ENCODE assay signal across 11 mouse cellular contexts in genomic region chr6:108773480-108773879, GRCm38 (mm10). TPM values are rescaled to one million over a fixed set of nuclear protein-coding genes. Genes with fewer than 3 reads are reported as not detected.
DNase-seq lines count a peak whose midpoint lies in the region; ATAC-seq and TF ChIP-seq lines count a peak whose summit lies in the region.
"Had no signal": no experiment of that assay in that cellular context is flagged by ENCODE, and none has a peak within 500 bp of the region (broad histone marks: within the 10 kb centered on the region; RNA-seq: fewer than 3 reads in every experiment).

No protein-coding gene starts in this region.

- no peak for TF ChIP-seq EP300 in liver, postnatal 0 days (IDR thresholded peaks at IDR 0.05; ENCODE audit: low read depth)

- H3K4me3 ChIP-seq in forebrain, embryonic 11.5 days (ENCODE audit: low read depth, low read length) = no peak overlapping the region
- no peak overlapping the region for H3K4me3 ChIP-seq in forebrain, embryonic 15.5 days
- no peak overlapping the region for H3K4me3 ChIP-seq in liver, adult 2 months (ENCODE audit: insufficient read depth, low read depth, low read length)
- no peak overlapping the region for H3K4me3 ChIP-seq in liver, embryonic 12.5 days
- no peak overlapping the region for H3K4me3 ChIP-seq in liver, embryonic 16.5 days (ENCODE audit: low read depth, low read length)
- H3K4me3 ChIP-seq in liver, postnatal 0 days (ENCODE audit: low read depth, low read length) = no peak overlapping the region
- no peak overlapping the region for H3K4me3 ChIP-seq in liver, embryonic 11.5 days (ENCODE audit: low read depth, low read length)

- no peaks in the 10 kb centered on the region for H3K9me3 ChIP-seq in forebrain, embryonic 11.5 days (ENCODE audit: control insufficient read depth, low read length)
- no peaks in the 10 kb centered on the region for H3K9me3 ChIP-seq in forebrain, embryonic 15.5 days
- no peaks in the 10 kb centered on the region for H3K9me3 ChIP-seq in liver, embryonic 12.5 days (replicated peaks)
- no peaks in the 10 kb centered on the region for H3K9me3 ChIP-seq in liver, embryonic 16.5 days (replicated peaks; ENCODE audit: control insufficient read depth, low read length)
- H3K9me3 ChIP-seq in liver, postnatal 0 days (ENCODE audit: low read length) = no peaks in the 10 kb centered on the region
- no peaks in the 10 kb centered on the region for H3K9me3 ChIP-seq in liver, embryonic 11.5 days (ENCODE audit: control insufficient read depth, low read length)
- H3K9me3 ChIP-seq: G1E had no signal

- 85% methylated on average over 6 of the region's 6 CpGs for WGBS in forebrain, embryonic 11.5 days
- 77% methylated on average over 6 of the region's 6 CpGs for WGBS in forebrain, embryonic 15.5 days
- WGBS in liver, adult 2 months = 36% methylated on average over 6 of the region's 6 CpGs
- 77% methylated on average over 6 of the region's 6 CpGs for WGBS in liver, embryonic 12.5 days (ENCODE audit: insufficient replicate concordance)
- WGBS in liver, embryonic 16.5 days (ENCODE audit: insufficient replicate concordance) = 79% methylated on average over 6 of the region's 6 CpGs
- 82% methylated on average over 6 of the region's 6 CpGs for WGBS in liver, postnatal 0 days (ENCODE audit: insufficient replicate concordance)
- 86% methylated on average over 6 of the region's 6 CpGs for WGBS in liver, embryonic 11.5 days

- H3K4me1 ChIP-seq in forebrain, embryonic 11.5 days (replicated peaks; ENCODE audit: control insufficient read depth, insufficient read depth, low read length) = no peaks in the 10 kb centered on the region
- H3K4me1 ChIP-seq in forebrain, embryonic 15.5 days = no peaks in the 10 kb centered on the region
- peaks cover 3% of the 10 kb centered on the region; the same call in 1 of the 2 replicates for H3K4me1 ChIP-seq in liver, adult 2 months (ENCODE audit: control insufficient read depth, insufficient read depth, low read length)
- peaks cover 17% of the 10 kb centered on the region for H3K4me1 ChIP-seq in liver, embryonic 12.5 days
- H3K4me1 ChIP-seq in liver, embryonic 16.5 days (ENCODE audit: control insufficient read depth, low read depth, low read length) = peaks cover 6% of the 10 kb centered on the region
- H3K4me1 ChIP-seq in liver, postnatal 0 days (ENCODE audit: insufficient read depth) = no peaks in the 10 kb centered on the region
- 0 out of 2 replicates have a peak, but pooled peaks cover 3% of the 10 kb centered on the region for H3K4me1 ChIP-seq in liver, embryonic 11.5 days (replicated peaks; ENCODE audit: control insufficient read depth, insufficient read depth, low read length)

- H3K4me2 ChIP-seq in forebrain, embryonic 11.5 days (ENCODE audit: low read depth, low read length, severe bottlenecking) = no peak overlapping the region
- H3K4me2 ChIP-seq in forebrain, embryonic 15.5 days (replicated peaks) = no peak overlapping the region
- no peak overlapping the region for H3K4me2 ChIP-seq in liver, embryonic 12.5 days
- no peak overlapping the region for H3K4me2 ChIP-seq in liver, embryonic 16.5 days (ENCODE audit: low read depth, low read length)
- H3K4me2 ChIP-seq in liver, postnatal 0 days (ENCODE audit: low read depth, low read length) = 0 out of 2 replicates have a peak overlapping the region, but pooled peaks have one; percentile 29
- H3K4me2 ChIP-seq in liver, embryonic 11.5 days = no peak overlapping the region

- ATAC-seq in forebrain, embryonic 11.5 days (replicated peaks; ENCODE audit: low FRiP score) = 0 out of 2 replicates have a peak, but pooled peaks have one; percentile 18
- no peak for ATAC-seq in forebrain, embryonic 15.5 days (replicated peaks)
- ATAC-seq in liver, embryonic 12.5 days = no peak
- peak; percentile 55; the same call in 1 of the 2 replicates for ATAC-seq in liver, embryonic 16.5 days (ENCODE audit: low read depth)
- ATAC-seq in liver, postnatal 0 days = peak; percentile 94
- no peak for ATAC-seq in liver, embryonic 11.5 days (replicated peaks; ENCODE audit: low FRiP score)

- TF ChIP-seq POLR2A in liver, adult 2 months (IDR thresholded peaks at IDR 0.05; ENCODE audit: extremely low read depth, insufficient read depth, low read length) = no peak

- H3K9ac ChIP-seq in forebrain, embryonic 11.5 days (ENCODE audit: low read length) = no peak overlapping the region
- H3K9ac ChIP-seq in forebrain, embryonic 15.5 days (replicated peaks) = no peak overlapping the region
- no peak overlapping the region for H3K9ac ChIP-seq in liver, adult 2 months (ENCODE audit: low read depth, low read length)
- H3K9ac ChIP-seq in liver, embryonic 12.5 days = no peak overlapping the region
- H3K9ac ChIP-seq in liver, embryonic 16.5 days (ENCODE audit: low read depth, low read length) = no peak overlapping the region
- no peak overlapping the region for H3K9ac ChIP-seq in liver, postnatal 0 days (replicated peaks)
- H3K9ac ChIP-seq in liver, embryonic 11.5 days (ENCODE audit: low read depth, low read length) = no peak overlapping the region

- TF ChIP-seq CTCF in liver, adult 2 months (IDR thresholded peaks at IDR 0.05; ENCODE audit: low read depth, low read length) = no peak
- no peak for TF ChIP-seq CTCF in liver, postnatal 0 days (IDR thresholded peaks at IDR 0.05; ENCODE audit: low read depth)

- H3K79me2 ChIP-seq in liver, adult 2 months (ENCODE audit: control insufficient read depth, insufficient read depth, low read length) = no peaks in the 10 kb centered on the region

- H3K36me3 ChIP-seq in forebrain, embryonic 11.5 days (ENCODE audit: control insufficient read depth, insufficient read depth, low read length) = no peaks in the 10 kb centered on the region
- H3K36me3 ChIP-seq in forebrain, embryonic 15.5 days = no peaks in the 10 kb centered on the region
- no peaks in the 10 kb centered on the region for H3K36me3 ChIP-seq in liver, adult 2 months (ENCODE audit: control insufficient read depth, insufficient read depth, low read length)
- H3K36me3 ChIP-seq in liver, embryonic 12.5 days = no peaks in the 10 kb centered on the region
- no peaks in the 10 kb centered on the region for H3K36me3 ChIP-seq in liver, embryonic 16.5 days (ENCODE audit: control insufficient read depth, insufficient read depth)
- no peaks in the 10 kb centered on the region for H3K36me3 ChIP-seq in liver, postnatal 0 days (replicated peaks; ENCODE audit: insufficient read depth, low read length)
- no peaks in the 10 kb centered on the region for H3K36me3 ChIP-seq in liver, embryonic 11.5 days (ENCODE audit: control insufficient read depth, insufficient read depth, low read length)
- H3K36me3 ChIP-seq: G1E had no signal

- H3K27ac ChIP-seq in forebrain, embryonic 11.5 days (ENCODE audit: low read depth, low read length) = no peak overlapping the region
- no peak overlapping the region for H3K27ac ChIP-seq in forebrain, embryonic 15.5 days (replicated peaks)
- peak overlapping the region; percentile 67 for H3K27ac ChIP-seq in liver, adult 2 months (replicated peaks; ENCODE audit: insufficient read depth, low read depth, low read length)
- H3K27ac ChIP-seq in liver, embryonic 12.5 days = no peak overlapping the region
- H3K27ac ChIP-seq in liver, embryonic 16.5 days (ENCODE audit: low read length) = no peak overlapping the region
- peak overlapping the region; percentile 44; the same call in 1 of the 2 replicates for H3K27ac ChIP-seq in liver, postnatal 0 days (ENCODE audit: low read depth)
- H3K27ac ChIP-seq in liver, embryonic 11.5 days (ENCODE audit: low read depth, low read length) = no peak overlapping the region

- DNase-seq in forebrain, embryonic 11.5 days (ENCODE audit: low spot score) = no peak
- DNase-seq in liver, adult 2 months (ENCODE audit: extremely low read depth, low read depth, low spot score) = peak; percentile 89
- no peak for DNase-seq in liver
- DNase-seq in liver, postnatal 0 days = no peak
- DNase-seq in liver, embryonic 11.5 days (ENCODE audit: low spot score) = no peak

- no peaks in the 10 kb centered on the region for H3K27me3 ChIP-seq in forebrain, embryonic 11.5 days (ENCODE audit: control insufficient read depth, insufficient read depth, low read length)
- no peaks in the 10 kb centered on the region for H3K27me3 ChIP-seq in forebrain, embryonic 15.5 days
- H3K27me3 ChIP-seq in liver, adult 2 months (ENCODE audit: control insufficient read depth, insufficient read depth, low read length) = no peaks in the 10 kb centered on the region
- no peaks in the 10 kb centered on the region for H3K27me3 ChIP-seq in liver, embryonic 12.5 days (replicated peaks)
- no peaks in the 10 kb centered on the region for H3K27me3 ChIP-seq in liver, embryonic 16.5 days (ENCODE audit: control insufficient read depth, insufficient read depth, low read depth, low read length)
- no peaks in the 10 kb centered on the region for H3K27me3 ChIP-seq in liver, postnatal 0 days (ENCODE audit: insufficient read depth, low read length)
- no peaks in the 10 kb centered on the region for H3K27me3 ChIP-seq in liver, embryonic 11.5 days (replicated peaks; ENCODE audit: control insufficient read depth, insufficient read depth, low read length)
- H3K27me3 ChIP-seq: CH12.LX, Patski had no signal

RNA-seq across cellular contexts. Expression of gene Arl8b, which starts 9.4 kb away (rescaled TPM):
- polyA plus RNA-seq in forebrain, embryonic 11.5 days (2014; fragmentation: Nextera tagmentation; extraction: Ambion mirVana) = 78.4 and 79.5 TPM in 2 replicates
- polyA plus RNA-seq in forebrain, embryonic 15.5 days (2015; fragmentation: Nextera tagmentation; extraction: Ambion mirVana) = 89.6 and 99.7 TPM in 2 replicates
- 24.2 and 27.7 TPM in 2 replicates for total RNA-seq in liver, adult 2 months (2014; rRNA removed)
- polyA plus RNA-seq in liver, adult 2 months (2012; rRNA removed) = 8.9 and 10.3 TPM in 2 replicates
- 48.1 and 49.1 TPM in 2 replicates for polyA plus RNA-seq in liver, embryonic 12.5 days (2016; fragmentation: Nextera tagmentation; extraction: Ambion mirVana)
- 32.2 and 33.1 TPM in 2 replicates for polyA plus RNA-seq in liver, embryonic 16.5 days (2015; fragmentation: Nextera tagmentation; extraction: Ambion mirVana)
- polyA plus RNA-seq in liver, postnatal 0 days (2015; fragmentation: Nextera tagmentation; extraction: Ambion mirVana) = 33.2 and 34.5 TPM in 2 replicates
- polyA plus RNA-seq in liver, embryonic 11.5 days (2014; fragmentation: Nextera tagmentation; extraction: Ambion mirVana) = 64.1 and 81.5 TPM in 2 replicates

RNA-seq across cellular contexts. Expression of gene Edem1, which starts 55.0 kb away (rescaled TPM):
- polyA plus RNA-seq in forebrain, embryonic 11.5 days (2014; fragmentation: Nextera tagmentation; extraction: Ambion mirVana) = 23.0 and 32.5 TPM in 2 replicates
- polyA plus RNA-seq in forebrain, embryonic 15.5 days (2015; fragmentation: Nextera tagmentation; extraction: Ambion mirVana) = 6.9 and 8.3 TPM in 2 replicates
- total RNA-seq in liver, adult 2 months (2014; rRNA removed) = 102 and 109 TPM in 2 replicates
- 58.3 and 63.1 TPM in 2 replicates for polyA plus RNA-seq in liver, adult 2 months (2012; rRNA removed)
- polyA plus RNA-seq in liver, embryonic 12.5 days (2016; fragmentation: Nextera tagmentation; extraction: Ambion mirVana) = 30.8 TPM in 2 replicates
- 11.6 and 13.8 TPM in 2 replicates for polyA plus RNA-seq in liver, embryonic 16.5 days (2015; fragmentation: Nextera tagmentation; extraction: Ambion mirVana)
- 23.1 and 25.7 TPM in 2 replicates for polyA plus RNA-seq in liver, postnatal 0 days (2015; fragmentation: Nextera tagmentation; extraction: Ambion mirVana)
- 25.0 and 30.6 TPM in 2 replicates for polyA plus RNA-seq in liver, embryonic 11.5 days (2014; fragmentation: Nextera tagmentation; extraction: Ambion mirVana)

Comparison
In these comparisons a context has a peak if more than half of its experiments do, and no peak if none do; other contexts are left out.
1. ATAC-seq: peak in forebrain, embryonic 11.5 days (single experiment), liver, embryonic 16.5 days (single experiment) and liver, postnatal 0 days (single experiment); none in forebrain, embryonic 15.5 days (single experiment), liver, embryonic 12.5 days (single experiment) and liver, embryonic 11.5 days (single experiment).
2. H3K27ac ChIP-seq: peak in liver, adult 2 months (single experiment) and liver, postnatal 0 days (single experiment); none in forebrain, embryonic 11.5 days (single experiment), forebrain, embryonic 15.5 days (single experiment), liver, embryonic 12.5 days (single experiment), liver, embryonic 16.5 days (single experiment) and liver, embryonic 11.5 days (single experiment).